Mouse (Mus musculus) heart, adult 18-20 months (tissue): ENCODE data around the gene Ip6k2. TPM values are rescaled to one million over a fixed set of nuclear protein-coding genes. Genes with fewer than 3 reads are reported as not detected.
A peak's percentile ranks its signal among the peaks of the same experiment; 100 is the strongest.

Source experiments
- DNase-seq, 2 experiments: peaks; one replicate each; pipeline ENCODE4 v3.0.0; 2021 to 2022; ENCODE audit warnings: mixed read lengths in 1 of 2
- total RNA-seq, 2 experiments: library from RNA; stranded (reverse); gene quantifications; 2 replicates each; pipeline ENCODE4 v1.2.3; 2021

The Ip6k2 gene
- total RNA-seq, 2 experiments from 2014 or later: 16.7 to 24.8 TPM

DNA sequence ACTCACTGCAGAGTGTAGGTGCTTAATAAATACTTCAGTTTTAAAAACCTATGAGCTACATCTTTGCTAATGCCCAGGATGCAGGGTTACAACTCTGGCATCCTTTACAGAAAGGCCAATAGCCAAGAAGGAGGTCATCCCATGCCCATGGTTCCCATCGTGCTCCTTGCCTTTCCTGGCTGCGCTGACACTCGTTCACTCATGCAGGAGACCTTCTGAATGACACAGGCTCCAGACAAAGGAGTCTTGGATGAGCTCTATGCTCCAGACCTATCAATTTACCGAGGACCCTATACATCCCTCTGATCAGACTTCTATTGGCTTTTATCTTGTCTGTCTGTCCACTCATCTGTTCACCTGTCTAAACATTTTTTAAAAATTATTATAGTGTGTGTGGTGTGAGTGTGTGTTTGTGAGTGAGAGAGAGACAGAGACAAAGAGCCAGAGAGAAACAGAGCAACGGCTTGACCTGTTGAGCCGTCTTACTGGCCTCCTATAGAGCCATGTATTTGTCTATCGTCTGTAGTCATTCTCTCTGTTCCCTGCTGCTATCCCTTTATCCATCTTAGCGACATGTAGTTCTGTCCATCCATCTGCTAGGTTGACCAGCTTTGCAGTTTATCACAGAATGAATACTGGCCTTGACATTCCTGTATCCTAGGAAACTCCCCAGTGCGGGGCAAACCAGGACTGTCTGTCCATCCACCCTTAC is 604 bp upstream of the Ip6k2 start:
- DNase-seq: no peak

DNA sequence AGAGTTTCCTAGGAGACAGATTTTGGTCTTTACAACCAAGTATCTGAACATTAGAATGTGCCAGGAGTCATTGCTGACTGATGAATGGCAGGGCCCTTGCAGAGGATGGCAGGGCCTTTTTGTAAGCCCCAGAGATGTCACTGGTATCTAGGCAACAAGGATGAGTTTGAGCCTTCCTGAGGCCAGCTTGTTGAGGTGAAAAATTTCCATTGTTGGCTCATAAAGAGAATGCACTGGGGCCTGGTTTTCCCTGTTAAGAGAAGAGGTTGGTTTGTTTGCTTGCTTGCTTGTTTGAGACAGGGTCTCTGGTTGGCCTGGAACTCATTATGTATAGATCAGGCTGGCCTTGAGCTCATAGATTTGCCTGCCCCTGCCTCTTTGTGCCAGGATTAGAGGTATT is 1.8 kb downstream of the Ip6k2 start:
- no peak for DNase-seq

DNA sequence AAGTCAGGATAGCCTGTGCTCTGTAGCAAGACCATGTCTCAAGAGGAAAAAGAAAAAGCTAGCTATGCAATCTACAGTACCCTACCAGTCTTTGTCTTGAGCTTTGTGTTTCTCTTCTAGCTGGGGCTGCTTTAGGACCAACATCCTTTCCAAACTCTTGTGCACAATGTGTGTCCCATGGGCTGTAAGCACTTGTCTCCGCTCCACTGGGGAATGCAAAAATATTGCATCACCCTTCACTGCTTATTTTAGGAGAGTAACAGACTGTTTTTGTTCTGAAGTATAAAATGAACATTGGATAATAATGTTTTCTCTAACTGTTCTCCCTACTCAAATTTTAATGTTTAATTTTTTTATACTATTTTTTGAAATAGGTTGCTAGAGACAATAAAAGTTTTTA is 2.9 kb downstream of the Ip6k2 start:
- peak in 1 of 2 experiments; percentile 48 for DNase-seq

DNA sequence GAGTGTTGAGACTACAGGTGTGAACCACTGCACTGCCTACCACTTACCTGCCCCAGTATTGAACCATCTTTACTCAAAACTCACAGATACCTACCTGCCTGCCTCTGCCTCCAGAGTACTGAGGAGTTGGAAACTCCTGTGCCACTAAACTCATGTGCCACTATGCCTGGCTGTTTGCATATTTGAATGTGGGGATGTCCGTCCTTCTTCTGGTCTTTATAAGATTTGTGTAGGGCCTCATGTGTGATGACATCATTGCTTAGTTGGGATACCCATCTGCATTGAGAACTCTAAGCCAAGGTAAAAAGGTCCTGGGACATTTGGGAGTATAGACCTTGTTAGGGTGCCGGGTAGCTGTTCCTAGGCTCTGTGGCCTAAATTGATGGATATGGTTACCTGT is 3.5 kb downstream of the Ip6k2 start:
- DNase-seq: no peak

DNA sequence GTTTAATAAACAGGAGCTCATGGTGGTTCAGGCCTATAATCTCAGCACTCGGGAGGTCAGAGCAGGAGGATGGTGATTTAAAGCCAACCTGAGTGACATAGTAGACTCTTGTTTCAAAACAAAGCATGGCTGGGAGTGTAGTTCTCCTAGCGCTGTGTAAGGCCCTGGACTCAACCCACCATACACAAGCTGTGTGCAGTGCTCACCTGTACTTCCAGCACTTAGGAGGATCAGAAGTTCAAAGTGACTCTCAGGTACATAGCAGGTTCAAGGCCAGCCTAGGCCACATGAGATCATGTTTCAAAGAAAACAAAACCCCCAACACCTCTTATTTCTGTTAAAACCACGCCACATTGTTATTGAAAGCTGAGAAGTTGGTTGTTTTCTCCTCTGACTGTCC is 5.1 kb downstream of the Ip6k2 start:
- no peak for DNase-seq

DNA sequence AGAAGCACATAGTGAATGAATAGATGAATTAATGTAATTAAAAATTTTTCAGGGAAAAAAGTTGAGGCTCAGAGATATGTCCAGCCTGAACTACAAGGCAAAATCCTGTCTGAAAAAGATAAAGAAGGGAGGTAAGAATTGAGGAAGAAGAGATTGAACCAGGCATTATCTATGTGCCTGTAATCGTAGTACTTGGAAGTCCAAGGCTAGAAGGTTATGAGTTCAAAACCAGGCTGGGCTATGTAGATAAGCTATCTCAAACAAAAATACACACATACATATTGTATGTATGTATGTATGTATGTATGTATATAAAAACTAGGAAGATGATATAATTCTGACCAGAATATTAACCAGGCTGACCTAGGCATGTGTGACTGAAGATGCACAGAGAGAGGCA is 8.7 kb downstream of the Ip6k2 start:
- no peak for DNase-seq

DNA sequence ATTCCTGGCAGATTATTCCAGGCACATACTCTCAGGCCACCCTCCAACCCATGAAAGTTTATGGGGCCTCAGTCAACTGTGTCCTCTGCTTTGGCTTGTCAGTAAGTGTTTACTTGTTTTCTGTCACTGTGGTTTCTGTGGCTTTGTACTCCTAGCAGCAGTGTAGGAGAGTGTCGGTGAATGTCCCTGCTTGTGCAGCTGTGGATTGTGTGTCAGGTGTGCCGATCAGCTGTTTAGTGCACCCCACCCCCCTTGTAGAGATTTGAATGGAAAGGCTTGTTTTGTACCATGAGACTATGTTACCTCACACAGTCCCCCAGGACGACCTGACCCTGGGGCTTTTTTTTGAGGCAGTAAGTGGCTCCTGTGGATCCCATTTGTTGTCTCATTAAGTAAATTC is 9.1 kb downstream of the Ip6k2 start:
- DNase-seq: no peak

DNA sequence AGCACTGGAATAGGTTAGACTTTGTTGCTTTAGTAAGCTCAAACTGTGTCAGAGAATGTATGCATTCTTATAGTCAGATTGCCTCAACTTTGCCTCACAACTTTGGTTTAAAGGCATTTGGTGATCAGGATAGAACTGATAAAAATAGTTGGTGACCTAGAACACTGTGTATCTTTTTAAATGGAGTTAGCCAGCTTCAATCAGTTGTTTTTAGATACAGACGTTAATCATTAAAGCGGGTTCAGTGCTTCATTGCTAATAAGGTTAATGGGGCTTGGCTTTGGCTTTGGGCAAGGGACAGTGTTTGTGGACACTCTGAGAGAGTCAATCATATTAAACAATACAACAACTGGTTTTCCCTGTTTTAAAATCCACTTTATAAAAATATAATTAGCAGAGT is 11.7 kb downstream of the Ip6k2 start:
- DNase-seq: no peak

DNA sequence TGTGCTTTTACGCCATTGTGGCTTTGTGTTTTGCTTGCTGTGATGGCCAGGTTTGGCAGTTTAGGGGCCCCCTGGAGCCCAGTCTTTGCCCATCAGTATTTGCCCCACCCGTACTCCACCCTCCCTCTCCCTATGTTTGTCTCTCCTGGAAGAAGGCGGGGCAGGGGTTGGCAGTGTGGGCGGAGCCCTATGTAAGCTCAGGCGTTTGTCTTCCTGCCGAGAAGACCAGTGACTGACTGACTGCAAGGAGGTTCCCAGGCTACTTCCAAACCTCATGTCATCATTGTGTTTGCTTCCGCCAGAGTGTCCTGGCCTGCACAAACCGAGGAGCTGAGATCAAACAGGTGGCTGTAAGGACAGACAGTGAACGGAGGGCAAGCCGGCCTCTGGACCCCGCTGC is 12.2 kb downstream of the Ip6k2 start:
- peak; percentile 76 to 78 for DNase-seq

DNA sequence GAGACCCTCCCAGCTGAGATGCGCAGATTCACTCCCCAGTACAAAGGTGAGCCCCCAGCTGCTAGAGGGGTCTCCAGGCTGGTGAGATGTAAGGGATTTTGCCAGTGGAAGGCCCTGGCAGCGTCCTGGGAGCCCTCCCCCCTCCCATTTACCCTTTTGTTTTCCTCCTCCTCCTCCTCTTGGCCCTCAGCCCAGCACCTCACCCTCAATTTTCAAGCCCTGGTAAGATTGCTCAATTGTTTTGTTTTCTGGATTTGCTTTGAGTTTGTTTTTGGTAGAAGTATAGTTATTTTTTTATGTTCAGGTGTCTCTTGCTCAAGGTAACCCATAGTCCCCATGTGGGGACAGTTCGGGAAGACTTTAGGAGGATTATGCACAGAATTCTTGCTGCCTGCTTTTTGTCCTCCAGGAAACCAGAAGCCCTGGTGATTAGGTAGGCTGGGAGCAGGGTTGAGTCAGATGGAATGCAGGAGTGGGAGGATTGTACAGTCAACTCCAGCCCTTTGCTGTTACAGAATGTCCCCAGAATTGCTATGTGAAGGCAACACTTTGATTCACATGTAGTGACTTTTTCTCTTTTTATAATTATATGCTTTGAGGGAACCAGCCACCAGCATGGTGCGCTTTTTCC is 12.9 kb downstream of the Ip6k2 start:
- DNase-seq: peak; percentile 37 to 47

DNA sequence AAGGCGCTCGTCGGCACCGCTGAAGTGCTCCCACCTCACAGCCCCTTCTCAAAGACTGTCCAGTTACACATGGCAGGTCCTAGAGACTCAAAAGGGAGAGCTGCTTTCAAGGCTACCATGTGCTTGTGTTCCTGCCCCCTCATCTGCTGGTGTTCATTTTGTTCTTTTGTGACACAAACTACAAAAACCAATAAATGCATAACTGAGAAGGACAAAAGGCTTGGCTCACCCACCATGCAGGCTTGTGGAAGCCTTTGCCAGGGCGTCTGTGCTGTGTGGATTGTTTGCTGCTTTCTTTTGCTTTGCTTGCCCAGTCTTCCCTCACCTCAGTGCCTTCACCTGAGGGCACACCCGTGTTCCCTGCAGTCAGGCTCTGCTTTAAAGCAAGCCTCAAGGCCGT is 13.9 kb downstream of the Ip6k2 start:
- no peak for DNase-seq

DNA sequence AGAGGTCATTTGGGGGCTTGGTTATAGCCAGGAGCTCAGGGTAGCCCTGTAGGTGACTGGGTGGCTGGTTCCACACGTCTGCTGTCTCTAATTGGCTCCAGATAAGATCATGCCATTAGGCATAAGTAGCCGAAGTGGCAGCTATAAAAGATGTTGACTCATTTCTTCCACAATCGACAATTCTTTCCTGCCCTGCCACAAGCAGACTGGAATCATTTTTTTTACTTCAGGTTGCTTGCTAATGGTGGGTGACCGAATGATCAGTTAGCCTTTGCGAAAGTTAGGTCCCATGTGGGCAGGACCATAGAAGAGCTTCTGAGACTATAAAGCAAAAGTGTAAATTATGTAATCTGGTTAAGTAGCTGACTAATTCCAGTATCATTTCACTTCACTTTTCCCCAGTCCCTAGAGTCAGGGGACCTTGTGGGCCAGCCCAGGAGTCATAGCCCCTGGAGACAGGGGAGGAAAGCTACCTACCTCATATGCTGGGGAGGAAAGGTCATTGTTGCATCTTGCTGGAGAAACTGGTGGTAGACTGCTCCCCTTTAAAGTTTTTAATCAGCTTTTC is 15.0 kb downstream of the Ip6k2 start:
- no peak for DNase-seq

DNA sequence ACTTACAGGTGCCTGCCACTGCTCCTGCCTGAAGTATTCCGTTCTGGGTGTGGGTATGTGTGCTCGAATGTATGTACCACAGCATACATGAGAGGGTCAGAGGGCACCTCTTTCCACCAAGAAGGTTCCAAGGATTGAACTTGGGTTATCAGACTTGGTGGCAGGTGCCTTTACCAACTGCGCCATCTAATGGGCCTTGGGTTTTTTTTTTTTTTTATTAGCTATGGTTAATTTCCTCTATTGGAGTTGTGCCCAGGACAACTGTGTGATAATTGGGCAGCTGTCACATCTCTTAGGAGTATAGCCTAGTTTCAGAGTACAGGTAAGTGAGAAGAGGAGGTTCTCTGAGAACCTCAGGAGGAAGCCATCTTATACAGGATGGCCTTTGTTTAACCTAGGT is 16.0 kb downstream of the Ip6k2 start:
- no peak for DNase-seq

DNA sequence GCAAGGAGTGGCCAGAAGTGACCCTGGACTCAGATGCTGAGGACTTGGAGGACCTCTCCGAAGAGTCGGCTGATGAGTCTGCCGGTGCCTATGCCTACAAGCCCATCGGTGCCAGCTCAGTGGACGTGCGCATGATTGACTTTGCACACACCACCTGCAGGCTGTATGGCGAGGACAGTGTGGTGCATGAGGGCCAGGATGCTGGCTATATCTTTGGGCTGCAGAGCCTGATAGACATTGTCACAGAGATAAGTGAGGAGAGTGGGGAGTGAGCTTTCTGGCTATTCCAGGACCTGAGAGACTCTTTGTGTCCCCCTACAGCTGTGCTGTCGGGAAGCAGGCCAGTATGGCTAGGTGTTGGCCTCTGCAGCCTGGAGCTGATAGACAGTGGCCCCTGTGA is 22.2 kb downstream of the Ip6k2 start:
- no peak for DNase-seq

DNA sequence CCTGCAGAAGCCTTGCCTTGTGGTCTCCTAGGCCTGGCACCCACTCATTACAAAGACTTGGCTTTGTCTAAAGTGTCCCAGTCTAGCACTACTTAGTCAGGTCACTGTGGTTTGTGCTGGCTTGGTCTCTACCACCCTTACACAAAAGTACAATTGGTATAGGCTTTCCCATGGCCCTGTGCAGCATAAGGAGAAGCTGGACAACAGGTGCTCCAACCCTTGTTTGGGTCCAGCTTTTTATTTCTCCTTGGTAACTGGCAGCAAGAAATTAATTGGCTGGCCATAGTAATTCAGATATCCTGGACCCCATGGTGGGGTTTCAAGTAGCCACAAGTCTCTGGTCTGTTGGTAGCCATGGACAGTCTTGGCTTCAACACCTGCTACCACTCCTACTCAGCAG is 22.8 kb downstream of the Ip6k2 start:
- no peak for DNase-seq

DNA sequence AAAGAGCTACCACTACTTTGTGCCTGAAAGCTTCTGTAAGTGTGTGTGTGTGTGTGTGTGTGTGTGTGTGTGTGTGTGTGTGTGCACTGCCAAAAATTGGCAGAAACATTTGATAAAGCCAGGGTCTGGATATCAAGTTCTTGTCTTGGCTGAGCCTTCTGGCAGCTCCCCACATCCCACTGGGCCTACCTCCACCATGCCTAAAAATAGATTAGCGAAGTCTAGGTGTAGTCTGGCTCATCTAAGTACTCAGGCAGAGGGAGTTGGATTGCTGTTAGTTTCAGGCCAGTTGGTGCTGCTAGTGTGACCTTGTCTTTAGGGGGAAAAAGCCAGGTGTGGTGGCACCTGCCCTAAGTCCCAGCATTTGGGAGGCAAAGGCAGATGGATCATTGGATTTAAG is 23.2 kb downstream of the Ip6k2 start:
- DNase-seq: peak; percentile 65 to 78

DNA sequence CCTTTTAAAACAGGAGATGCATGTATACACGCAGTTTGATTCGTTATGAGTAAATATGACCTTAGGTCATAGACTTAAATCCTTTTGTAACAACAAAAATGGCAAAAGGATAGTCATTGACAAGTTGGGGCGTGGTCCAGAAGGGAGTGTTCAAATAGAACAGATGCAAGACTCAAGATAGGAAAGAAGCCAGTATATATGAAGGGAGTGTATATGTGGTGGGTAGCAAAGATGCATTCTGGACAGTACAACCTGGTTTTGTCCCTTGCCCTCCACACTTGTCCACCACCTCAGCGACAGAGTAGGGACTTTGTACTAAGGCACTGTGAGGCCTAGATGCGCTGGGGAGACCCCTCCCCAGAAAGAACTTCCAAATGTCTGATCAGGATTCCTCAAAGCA is 24.1 kb downstream of the Ip6k2 start:
- DNase-seq: no peak

DNA sequence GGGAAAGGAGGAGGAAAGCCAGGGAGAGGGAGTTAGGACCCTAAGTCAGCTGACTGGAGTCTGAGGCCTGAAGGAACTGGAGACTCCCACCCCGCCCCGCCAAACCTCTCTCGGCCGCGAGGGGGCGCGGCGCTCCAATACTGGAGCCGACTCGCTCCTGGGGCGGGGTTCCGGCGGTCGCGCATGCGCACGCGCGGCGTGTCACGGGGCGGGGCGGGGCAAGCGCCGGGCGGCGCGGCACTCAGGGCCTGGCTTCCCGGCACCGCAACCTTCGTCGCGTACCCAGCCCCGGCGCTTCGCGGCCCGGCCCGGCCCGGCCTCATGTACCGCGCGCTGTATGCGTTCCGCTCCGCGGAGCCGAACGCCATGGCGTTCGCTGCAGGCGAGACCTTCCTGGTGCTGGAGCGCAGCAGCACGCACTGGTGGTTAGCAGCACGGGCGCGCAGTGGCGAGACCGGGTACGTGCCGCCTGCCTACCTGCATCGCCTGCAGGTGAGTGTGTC is 24.6 kb downstream of the Ip6k2 start, which contains the start of gene Nckipsd:
Nckipsd (plus strand) TSS at position 206 of the 503 bp plus-strand sequence.
- peak; percentile 94 to 97 for DNase-seq

DNA sequence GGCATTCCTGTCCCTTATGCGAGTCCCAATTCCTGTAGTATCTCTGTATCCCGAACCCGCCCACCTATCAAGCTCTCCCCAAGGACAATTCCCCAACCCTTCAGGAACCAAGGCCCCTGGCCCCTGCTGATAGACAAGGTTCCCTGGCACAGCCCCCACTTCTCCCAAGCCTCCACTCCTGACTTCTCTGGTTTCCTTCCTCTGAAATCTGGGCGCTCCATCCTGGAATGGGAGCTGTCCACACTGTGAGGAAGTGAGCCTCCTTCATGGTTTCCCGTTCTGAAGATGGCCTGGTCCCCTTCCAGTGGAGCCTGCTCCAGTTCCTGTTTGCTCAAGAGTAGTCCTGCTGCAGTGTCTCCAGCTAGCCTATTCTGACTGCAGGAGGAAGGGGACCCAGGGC is 25.6 kb downstream of the Ip6k2 start:
- DNase-seq: peak; percentile 49 to 72

DNA sequence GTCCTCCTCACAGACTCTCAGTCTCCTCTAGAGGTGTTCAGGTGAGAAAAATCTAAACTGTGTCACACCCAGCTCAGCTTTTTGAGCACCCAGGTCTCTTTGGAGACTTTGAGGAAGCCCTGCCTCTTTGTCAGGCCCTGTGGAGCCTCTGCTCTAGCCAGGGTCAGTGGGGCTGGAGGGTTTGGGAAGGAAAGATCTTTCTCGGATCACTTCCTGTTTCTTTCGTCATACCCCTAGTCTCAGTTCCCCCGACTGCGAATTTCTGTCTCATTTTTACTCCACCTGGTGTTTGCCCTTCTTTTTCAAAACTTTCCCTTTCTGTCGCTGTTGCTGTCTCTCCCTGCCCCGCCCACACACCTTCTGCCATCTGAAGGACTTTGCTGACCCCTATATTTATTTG is 26.1 kb downstream of the Ip6k2 start:
- peak in 1 of 2 experiments; percentile 35 for DNase-seq

DNA sequence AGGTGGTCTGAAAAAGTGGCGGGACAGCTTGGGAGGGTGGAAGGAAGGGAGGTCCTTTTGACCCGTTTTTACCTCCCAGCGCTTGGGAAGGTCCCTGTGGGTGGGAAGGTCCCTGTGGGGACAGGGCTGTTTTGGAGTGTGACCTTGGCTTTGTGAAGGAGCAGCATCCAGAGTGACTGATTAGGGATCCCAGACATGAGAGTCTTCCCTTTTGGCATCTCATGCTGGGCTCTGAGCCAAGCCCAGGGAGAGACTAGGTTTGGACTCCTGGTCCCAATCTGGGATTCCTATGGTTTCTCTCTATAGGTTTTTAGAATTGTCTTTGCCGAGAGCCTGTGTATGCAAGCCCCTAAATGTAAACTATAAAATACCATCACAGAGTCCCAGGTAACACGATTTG is 26.9 kb downstream of the Ip6k2 start:
- DNase-seq: no peak

DNA sequence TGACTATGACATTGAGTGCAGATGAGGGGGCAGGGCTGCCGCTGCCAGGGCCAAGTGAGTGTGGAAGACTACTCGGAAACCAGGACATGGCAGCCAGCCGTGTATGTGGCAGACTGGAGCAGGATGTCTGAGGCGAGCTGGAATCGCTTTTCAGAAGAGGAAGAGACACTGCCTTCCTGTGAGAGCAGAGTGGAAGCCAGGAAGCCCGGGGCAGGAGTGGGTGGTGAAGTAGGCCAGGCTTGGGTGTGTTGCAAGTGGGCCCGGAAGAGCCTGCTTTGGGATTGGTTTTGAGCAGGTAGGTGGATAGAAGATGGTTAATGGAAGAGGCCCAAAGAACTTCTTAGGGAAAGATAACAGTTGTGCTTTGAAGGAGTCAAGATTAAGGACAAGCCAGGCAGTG is 32.0 kb downstream of the Ip6k2 start:
- DNase-seq: no peak

DNA sequence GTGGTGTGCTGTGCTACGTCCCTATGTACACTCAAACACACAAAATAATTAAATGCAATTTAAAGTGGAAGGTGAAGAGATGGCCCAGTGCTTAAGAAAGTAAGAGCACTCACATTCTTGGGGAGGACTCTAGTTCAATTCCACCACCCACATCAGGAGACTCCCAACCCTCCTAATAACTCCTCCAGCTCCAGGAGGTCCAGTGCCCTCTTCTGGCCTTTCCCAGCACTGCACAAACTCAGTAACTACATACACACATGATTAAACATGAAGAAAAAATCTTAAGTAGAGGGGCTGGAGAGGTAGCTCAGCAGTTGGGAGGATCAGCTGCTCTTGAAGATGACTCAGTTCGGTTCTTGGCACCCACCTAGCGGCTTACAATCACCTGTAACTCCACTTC is 35.9 kb downstream of the Ip6k2 start:
- DNase-seq: peak; percentile 52 to 83

DNA sequence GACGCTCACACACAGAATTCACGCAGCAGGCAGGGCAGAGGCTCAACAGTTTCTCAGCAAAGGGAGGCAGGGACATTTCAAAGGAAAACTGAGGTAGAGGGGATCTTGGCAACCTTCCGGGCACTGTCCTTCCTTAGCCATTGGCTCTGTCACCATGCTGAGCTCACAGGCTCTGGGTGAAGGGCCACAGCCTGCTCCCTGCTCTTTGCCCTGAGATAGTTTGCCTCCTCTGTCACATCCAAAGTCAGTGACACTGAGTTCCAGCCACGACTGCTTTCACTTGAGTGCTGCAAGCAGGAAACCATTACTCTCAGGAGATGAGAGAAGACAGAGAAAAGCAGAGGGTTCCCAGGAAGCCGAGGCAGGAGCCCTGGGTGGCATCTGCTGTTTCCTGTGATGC is 36.5 kb downstream of the Ip6k2 start:
- DNase-seq: no peak
